Mouse (Mus musculus): ENCODE data around the gene Grb10. TPM values are rescaled to one million over a fixed set of nuclear protein-coding genes. Genes with fewer than 3 reads are reported as not detected.

Grb10 gene
- total RNA-seq, 2 experiments from 2014 or later = 87.0 to 105 TPM

DNA sequence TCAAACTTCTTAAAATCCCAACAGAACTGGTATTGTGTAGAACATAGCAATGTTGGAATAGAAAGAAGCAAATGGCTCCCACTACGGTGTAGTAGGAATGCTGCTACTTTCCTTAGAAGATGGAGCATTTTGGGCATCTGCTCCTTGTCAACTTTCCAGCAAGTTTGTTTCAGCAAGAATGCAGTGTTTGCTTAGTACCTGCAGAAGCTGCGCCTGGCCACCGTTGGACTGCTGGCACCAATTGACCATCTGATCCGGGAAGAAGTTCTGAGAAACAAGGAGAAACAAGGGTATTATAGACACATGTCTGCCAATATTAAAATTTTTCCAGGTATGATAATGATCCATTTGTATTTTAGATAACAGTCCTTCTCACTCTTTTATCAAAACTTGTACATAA lies 92.7 kb downstream of the Grb10 start:
- no peak for DNase-seq

DNA sequence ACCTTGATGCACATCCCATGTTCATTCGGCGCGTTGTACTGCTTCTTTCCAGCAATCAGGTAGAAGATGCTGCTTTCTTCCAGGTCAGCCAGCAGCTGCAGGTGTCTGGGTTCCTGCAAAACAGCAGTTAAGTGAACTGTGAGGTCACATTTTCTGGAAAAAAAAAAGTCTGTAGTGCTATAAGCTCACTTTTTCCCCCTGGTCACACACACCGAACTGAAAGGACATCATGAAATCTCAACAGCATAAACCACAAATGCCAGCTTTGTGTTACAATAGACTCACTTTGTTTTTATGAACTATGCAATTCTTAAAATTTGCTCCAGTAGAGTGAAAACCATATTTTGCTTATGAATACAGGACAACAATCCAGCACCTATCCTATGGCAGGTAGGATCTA lies 93.7 kb downstream of the Grb10 start:
- DNase-seq = no peak

- no peak for DNase-seq
Observed at GRCm38 (mm10) chr11:11944082-11944349, 94.5 kb downstream of the Grb10 start.

DNA sequence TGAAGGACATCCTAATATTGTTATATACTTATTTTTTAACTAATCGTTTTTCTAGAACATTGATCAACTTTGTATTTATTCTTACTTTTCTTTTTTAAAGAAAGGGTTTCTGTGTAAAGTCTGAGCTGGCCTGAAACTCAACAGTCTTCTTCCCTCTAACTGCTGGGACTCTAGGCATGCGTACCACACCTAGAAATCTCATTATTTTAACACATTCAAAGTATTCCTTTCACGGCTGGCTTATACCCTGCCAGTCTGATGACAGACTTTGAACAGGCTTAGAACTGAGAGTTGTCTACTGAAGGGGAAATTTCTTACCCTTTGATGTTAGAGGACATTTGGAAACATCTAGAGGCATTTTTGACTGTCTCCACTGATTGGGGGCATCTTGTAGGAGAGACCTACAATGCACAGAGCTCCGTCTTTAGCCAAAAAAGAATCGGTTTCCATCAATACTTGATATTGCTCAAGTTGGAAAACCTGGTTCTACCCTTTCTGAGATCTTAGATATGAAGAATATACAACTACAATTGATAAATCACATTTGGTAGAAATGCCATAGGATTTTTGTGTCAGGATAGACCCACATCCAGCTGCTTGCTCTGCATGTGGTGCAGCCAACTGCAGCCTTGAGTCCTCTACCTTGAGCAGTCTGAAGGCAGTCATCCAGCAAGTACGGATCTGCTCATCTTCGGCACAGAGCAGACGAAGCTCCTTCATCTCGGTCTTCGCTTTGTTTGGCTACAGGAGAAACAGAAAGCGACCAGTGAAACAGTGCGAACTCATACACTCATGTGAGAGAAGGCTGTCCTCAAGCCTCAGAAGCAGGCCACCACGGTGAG lies 95.0 kb downstream of the Grb10 start:
- no peak for DNase-seq

DNA sequence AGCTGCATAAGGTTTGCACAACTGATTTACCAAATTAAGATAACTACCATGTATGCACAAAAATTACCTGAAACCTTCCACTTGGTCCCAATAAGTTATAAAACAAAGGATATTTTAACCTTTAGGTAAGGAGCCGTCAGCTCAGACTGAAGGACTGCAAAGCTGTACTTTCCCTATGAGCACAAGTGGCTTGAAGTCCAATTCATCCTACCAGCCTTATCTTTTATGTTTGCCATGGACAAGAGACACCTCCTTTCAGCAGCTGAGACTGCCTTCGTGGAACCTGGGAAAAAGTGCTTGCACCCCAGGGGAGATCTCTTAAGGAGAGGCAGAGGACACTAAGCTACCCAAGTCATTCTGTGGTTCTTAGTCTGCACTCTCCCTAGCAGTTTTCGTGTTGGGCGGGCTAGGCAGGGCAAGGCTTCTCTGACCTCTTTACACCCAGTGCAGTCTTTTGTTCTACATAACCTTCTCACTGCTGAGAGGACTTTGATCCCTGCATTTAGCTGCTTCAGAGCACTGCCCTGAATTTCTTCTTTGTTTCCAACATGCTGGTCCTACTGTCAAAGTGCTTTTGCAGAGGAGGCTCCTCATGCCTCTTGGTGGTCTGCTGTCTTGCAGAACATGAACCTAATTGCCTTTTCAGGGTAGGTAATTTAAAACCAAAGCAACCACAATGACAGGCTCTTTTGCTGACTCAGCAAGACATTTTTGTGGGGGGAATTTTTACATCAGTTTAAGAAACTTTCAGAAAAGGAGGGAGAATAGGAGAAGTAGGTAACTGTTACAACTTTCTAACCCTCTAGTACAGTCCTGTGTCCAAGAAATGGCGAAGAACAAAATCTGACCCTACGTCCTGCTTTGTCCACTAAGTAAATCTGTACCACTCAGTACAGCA lies 95.9 kb downstream of the Grb10 start:
- DNase-seq = no peak

- no peak for DNase-seq
Observed at GRCm38 (mm10) chr11:11940833-11941681, 97.4 kb downstream of the Grb10 start.

DNA sequence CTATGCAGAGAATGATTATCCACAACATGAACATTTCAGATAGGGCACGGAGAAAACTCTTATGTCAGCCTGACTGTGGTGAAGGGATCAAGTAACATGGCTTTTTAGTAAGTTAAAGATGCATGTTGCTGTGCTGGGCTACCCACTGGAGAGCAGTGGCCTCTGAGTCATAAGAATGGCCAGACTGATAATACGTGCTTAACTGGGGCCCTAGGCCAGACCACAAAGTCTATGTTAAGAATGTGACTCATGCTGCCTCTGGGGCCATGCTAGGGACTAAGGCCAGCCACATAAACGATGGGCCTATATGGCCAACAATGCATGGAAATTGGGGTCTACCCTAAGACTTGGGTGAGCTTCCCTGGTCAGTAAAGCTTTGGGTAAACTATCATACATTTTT lies 98.9 kb downstream of the Grb10 start:
- DNase-seq = peak; percentile 42 to 59

GRCm38 (mm10) chr11:11938591-11938990 lies 99.9 kb downstream of the Grb10 start:
- no peak for DNase-seq

DNA sequence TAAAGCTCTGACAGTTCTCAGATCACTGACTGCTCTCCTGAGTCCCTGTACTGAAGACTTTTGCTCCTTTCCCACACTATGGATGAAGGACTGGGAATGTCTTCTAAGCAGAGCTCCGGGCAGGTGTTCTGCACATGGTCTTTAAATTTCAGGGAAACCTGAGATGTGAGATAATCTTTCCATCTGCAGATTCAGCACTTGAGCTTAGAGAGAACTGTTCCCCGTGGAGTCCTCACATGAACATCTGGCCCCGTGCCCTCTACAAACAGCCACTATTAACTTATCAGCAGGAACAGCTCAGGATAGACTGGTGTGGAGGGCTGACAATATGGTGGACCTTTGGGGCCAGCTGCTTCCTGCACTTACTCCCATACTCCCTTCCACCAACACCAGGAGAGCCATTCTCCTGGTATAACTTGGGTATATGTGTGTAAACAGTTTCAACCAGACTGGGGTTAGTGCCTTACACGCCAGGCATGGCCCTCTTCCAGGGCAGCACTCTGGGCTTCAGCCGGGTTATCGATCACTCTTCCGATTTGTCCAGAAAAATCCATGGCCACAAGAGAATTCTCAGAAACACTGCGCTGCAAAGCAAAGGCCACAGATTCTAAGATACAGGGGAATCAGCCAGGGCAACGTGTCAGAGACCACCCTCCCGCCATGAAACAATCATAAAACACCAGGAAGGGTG lies 101.0 kb downstream of the Grb10 start:
- DNase-seq = no peak

GRCm38 (mm10) chr11:11934808-11935207 lies 103.7 kb downstream of the Grb10 start:
- DNase-seq = no peak

GRCm38 (mm10) chr11:11932102-11932789 lies 106.2 kb downstream of the Grb10 start:
- no peak for DNase-seq

GRCm38 (mm10) chr11:11931688-11932087 lies 106.8 kb downstream of the Grb10 start:
- no peak for DNase-seq

- DNase-seq = no peak
Observed at GRCm38 (mm10) chr11:11930527-11930926, 108.0 kb downstream of the Grb10 start.

DNA sequence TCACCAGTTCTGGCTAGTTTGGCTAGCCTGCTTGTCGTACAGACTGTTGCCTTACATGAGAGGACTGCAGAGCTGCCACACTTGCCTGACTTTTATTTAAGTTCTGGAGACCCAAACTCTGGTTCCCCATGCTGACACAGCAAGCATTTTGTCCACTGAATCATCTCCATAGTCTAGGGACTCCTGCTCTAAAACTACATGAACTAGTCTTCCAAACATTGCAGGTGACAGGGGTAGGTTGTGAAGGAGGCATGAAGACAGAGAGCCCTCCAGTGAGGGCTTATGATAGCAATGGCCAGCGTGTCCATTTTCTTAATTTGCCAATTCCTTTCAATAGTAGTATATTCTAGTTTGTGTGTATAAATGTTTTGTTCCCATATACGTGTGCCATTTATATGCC lies 109.4 kb downstream of the Grb10 start:
- DNase-seq = no peak

DNA sequence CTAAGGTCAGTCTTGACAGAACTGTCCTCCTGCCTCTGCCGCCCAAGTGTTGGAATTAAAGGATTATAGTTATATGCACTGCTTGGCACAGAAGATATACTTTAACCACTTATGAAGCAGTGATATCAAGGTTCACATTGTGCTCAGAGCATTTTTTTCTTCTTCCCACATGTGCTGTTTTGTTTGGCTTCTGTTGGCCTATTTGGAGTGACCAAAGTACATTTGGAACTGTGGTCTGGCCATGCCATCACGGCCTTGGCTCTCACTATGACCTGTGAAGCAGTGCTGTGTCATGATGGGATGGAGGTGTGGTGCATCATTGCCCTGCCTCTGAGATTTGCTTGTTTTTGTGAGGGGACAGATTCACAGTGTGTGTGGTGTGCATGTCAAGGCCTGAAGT lies 109.9 kb downstream of the Grb10 start:
- DNase-seq = no peak

- DNase-seq = no peak
Observed at GRCm38 (mm10) chr11:11923900-11924299, 114.6 kb downstream of the Grb10 start.

- DNase-seq = no peak
Observed at GRCm38 (mm10) chr11:11923345-11923744, 115.1 kb downstream of the Grb10 start.

DNA sequence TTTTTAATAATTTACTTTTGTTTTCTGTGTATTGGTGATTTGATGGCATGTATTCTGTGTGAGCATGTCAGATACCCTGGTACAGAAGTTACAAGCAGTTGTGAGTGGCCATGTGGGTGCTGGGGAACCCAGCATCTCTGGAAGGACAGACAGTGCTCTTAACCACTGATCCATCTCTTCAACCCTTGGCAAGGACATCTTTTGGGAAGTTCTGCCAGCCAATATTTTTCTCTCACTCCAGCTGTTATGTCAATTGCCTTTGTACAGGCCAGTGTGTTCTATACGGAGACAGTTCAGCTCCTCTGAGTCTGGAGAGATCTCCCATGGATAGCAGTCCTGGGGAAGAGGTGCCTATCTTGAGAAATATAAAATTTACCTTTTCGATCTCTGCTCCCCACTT lies 116.4 kb downstream of the Grb10 start:
- DNase-seq = no peak

- no peak for DNase-seq
Observed at GRCm38 (mm10) chr11:11907703-11908413, 130.6 kb downstream of the Grb10 start.

GRCm38 (mm10) chr11:11905518-11905917 lies 133.0 kb downstream of the Grb10 start:
- DNase-seq = no peak

DNA sequence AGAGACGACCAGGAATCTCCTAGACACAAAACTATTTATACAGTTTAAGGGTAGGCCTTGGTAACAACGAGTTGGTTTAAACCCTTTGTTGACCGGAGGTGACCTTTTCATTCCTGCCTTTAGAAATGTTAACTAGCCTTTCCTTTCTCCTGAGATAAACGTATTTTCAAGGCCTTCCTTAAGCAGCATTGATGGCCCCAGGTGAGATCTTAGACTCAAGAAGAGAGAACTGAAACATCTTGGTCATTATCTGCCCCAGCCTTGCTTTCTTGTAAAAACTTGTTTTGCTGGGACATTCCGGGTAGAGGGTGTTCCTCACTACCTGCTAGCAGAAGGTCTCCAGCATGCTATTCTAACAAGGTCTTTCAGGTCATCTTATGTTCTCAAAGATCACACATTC lies 133.5 kb downstream of the Grb10 start:
- DNase-seq = no peak

Data from adrenal gland, postnatal 36 days (tissue).